Mouse (Mus musculus) adrenal gland, postnatal 14 days (tissue): ENCODE data around the gene Hal. TPM values are rescaled to one million over a fixed set of nuclear protein-coding genes. Genes with fewer than 3 reads are reported as not detected.
"Not testable (repeated sequence)": the region's sequence is repeated elsewhere in the genome, so short reads cannot be mapped to it uniquely, and the experiment has no call there.

Experiments
- DNase-seq: peaks from one replicate; pipeline ENCODE4 v3.0.0; 2021; ENCODE audit warnings: mixed read lengths
- total RNA-seq: library from RNA; stranded (reverse); gene quantifications from 2 replicates; pipeline ENCODE4 v1.2.3, GENCODE M21; 2021

Gene Hal
- total RNA-seq, 1 experiment from 2014 or later: 18.0 TPM

- DNase-seq: no peak
These were observed 27.4 kb downstream of the Hal start for GRCm38 (mm10) chr10:93515927-93516326.

GRCm38 (mm10) chr10:93517754-93518153 is 29.2 kb downstream of the Hal start:
- no peak for DNase-seq

GRCm38 (mm10) chr10:93518186-93518585 is 29.6 kb downstream of the Hal start:
- DNase-seq: no peak

- DNase-seq: no peak
These were observed 30.1 kb downstream of the Hal start for GRCm38 (mm10) chr10:93518620-93519019.

GRCm38 (mm10) chr10:93519159-93519558 is 30.6 kb downstream of the Hal start:
- DNase-seq: no peak

- no peak for DNase-seq
These were observed 31.2 kb downstream of the Hal start for GRCm38 (mm10) chr10:93519756-93520155.

GRCm38 (mm10) chr10:93520994-93521393 is 32.4 kb downstream of the Hal start:
- DNase-seq: no peak

GRCm38 (mm10) chr10:93525329-93525728 is 36.8 kb downstream of the Hal start:
- no peak for DNase-seq

- no peak for DNase-seq
These were observed 49.7 kb downstream of the Hal start for GRCm38 (mm10) chr10:93538287-93538686.

GRCm38 (mm10) chr10:93538818-93539217 is 50.2 kb downstream of the Hal start:
- DNase-seq: no peak

- DNase-seq: peak; percentile 95
These were observed 51.3 kb downstream of the Hal start, which contains the start of gene Amdhd1 for GRCm38 (mm10) chr10:93539775-93540430. TSS of gene Amdhd1 (minus strand) at chr10:93540033.

GRCm38 (mm10) chr10:93540431-93541210 is 52.1 kb downstream of the Hal start, which contains the start of gene Ccdc38:
TSS of gene Ccdc38 (plus strand) at chr10:93540632.
- DNase-seq: no peak

- no peak for DNase-seq
These were observed 53.0 kb downstream of the Hal start for GRCm38 (mm10) chr10:93541585-93541984.

GRCm38 (mm10) chr10:93542356-93542755 is 53.8 kb downstream of the Hal start:
- no peak for DNase-seq

GRCm38 (mm10) chr10:93543176-93543575 is 54.6 kb downstream of the Hal start:
- DNase-seq: no peak

- DNase-seq: no peak
These were observed 55.6 kb downstream of the Hal start for GRCm38 (mm10) chr10:93544172-93544571.

- no peak for DNase-seq
These were observed 59.2 kb downstream of the Hal start for GRCm38 (mm10) chr10:93547741-93548270.

- DNase-seq: peak; percentile 80
These were observed 60.4 kb downstream of the Hal start for GRCm38 (mm10) chr10:93548991-93549390.

GRCm38 (mm10) chr10:93549821-93550220 is 61.3 kb downstream of the Hal start:
- no peak for DNase-seq

- no peak for DNase-seq
These were observed 64.0 kb downstream of the Hal start for GRCm38 (mm10) chr10:93552596-93552995.

GRCm38 (mm10) chr10:93557971-93558370 is 69.4 kb downstream of the Hal start:
- not testable (repeated sequence) for DNase-seq

- DNase-seq: peak; percentile 79
These were observed 71.2 kb downstream of the Hal start for GRCm38 (mm10) chr10:93559786-93560185.

- DNase-seq: no peak
These were observed 76.0 kb downstream of the Hal start for GRCm38 (mm10) chr10:93564518-93565090.
